Mouse (Mus musculus): Measurements from ENCODE around the gene Tprn. TPM values are rescaled to one million over a fixed set of nuclear protein-coding genes. Genes with fewer than 3 reads are reported as not detected.
"Not testable (repeated sequence)": the region's sequence is repeated elsewhere in the genome, so short reads cannot be mapped to it uniquely, and the experiment has no call there.

Gene Tprn
- polyA plus RNA-seq, 1 experiment from 2014 or later = 4.5 TPM

- peaks cover 13% of the 10 kb centered on the region for H3K4me1 ChIP-seq (ENCODE audit: control insufficient read depth, insufficient read depth, low read length)
- 69% methylated on average over 10 of the region's 12 CpGs for WGBS
- H3K27ac ChIP-seq (ENCODE audit: low read depth, low read length); H3K36me3 ChIP-seq (ENCODE audit: control insufficient read depth, insufficient read depth, low read length); DNase-seq (ENCODE audit: low spot score, missing footprints); ATAC-seq (ENCODE audit: low FRiP score); H3K27me3 ChIP-seq (ENCODE audit: control insufficient read depth, insufficient read depth, low read length); H3K9me3 ChIP-seq (ENCODE audit: control insufficient read depth, low read length): not testable (repeated sequence)
- peak overlapping the region; percentile 85 for H3K4me3 ChIP-seq (ENCODE audit: low read depth, low read length)
- peak overlapping the region; percentile 91 for H3K9ac ChIP-seq (ENCODE audit: low read length)
- H3K4me2 ChIP-seq = peak overlapping the region; percentile 80
Measured at GRCm38 (mm10) chr2:25256443-25257109, 5.8 kb upstream of the Tprn start.

GRCm38 (mm10) chr2:25257250-25257649 is 5.2 kb upstream of the Tprn start:
- peaks cover 13% of the 10 kb centered on the region for H3K4me1 ChIP-seq (ENCODE audit: control insufficient read depth, insufficient read depth, low read length)
- WGBS = 93% methylated on average over 5 of the region's 5 CpGs
- not testable (repeated sequence) for H3K4me2 ChIP-seq; H3K27ac ChIP-seq (ENCODE audit: low read depth, low read length); H3K4me3 ChIP-seq (ENCODE audit: low read depth, low read length); H3K36me3 ChIP-seq (ENCODE audit: control insufficient read depth, insufficient read depth, low read length); DNase-seq (ENCODE audit: low spot score, missing footprints); ATAC-seq (ENCODE audit: low FRiP score); H3K27me3 ChIP-seq (ENCODE audit: control insufficient read depth, insufficient read depth, low read length); H3K9me3 ChIP-seq (ENCODE audit: control insufficient read depth, low read length); H3K9ac ChIP-seq (ENCODE audit: low read length)

GRCm38 (mm10) chr2:25258887-25259286 is 3.5 kb upstream of the Tprn start:
- Histone ChIP-seq H3K9me3 (ENCODE audit: control insufficient read depth, low read length) (no peaks in the 10 kb centered on the region), H3K36me3 (ENCODE audit: control insufficient read depth, insufficient read depth, low read length) (no peaks in the 10 kb centered on the region), H3K27ac (ENCODE audit: low read depth, low read length) (no peak overlapping the region), H3K27me3 (ENCODE audit: control insufficient read depth, insufficient read depth, low read length) (peaks cover 11% of the 10 kb centered on the region), H3K4me1 (ENCODE audit: control insufficient read depth, insufficient read depth, low read length) (peaks cover 20% of the 10 kb centered on the region), H3K9ac (ENCODE audit: low read length) (no peak overlapping the region), H3K4me2 (no peak overlapping the region), H3K4me3 (ENCODE audit: low read depth, low read length) (no peak overlapping the region)
- ATAC-seq (ENCODE audit: low FRiP score) = no peak
- 59% methylated on average over 2 of the region's 2 CpGs for WGBS
- DNase-seq (ENCODE audit: low spot score, missing footprints) = no peak

- Histone ChIP-seq H3K36me3 (ENCODE audit: control insufficient read depth, insufficient read depth, low read length) (no peaks in the 10 kb centered on the region), H3K27ac (ENCODE audit: low read depth, low read length) (no peak overlapping the region), H3K9me3 (ENCODE audit: control insufficient read depth, low read length) (no peaks in the 10 kb centered on the region), H3K4me1 (ENCODE audit: control insufficient read depth, insufficient read depth, low read length) (peaks cover 12% of the 10 kb centered on the region), H3K4me2 (peak overlapping the region; percentile 100), H3K9ac (ENCODE audit: low read length) (peak overlapping the region; percentile 54; the same call in 1 of the 2 replicates), H3K4me3 (ENCODE audit: low read depth, low read length) (peak overlapping the region; percentile 65), H3K27me3 (ENCODE audit: control insufficient read depth, insufficient read depth, low read length) (peaks cover 19% of the 10 kb centered on the region)
- ATAC-seq (ENCODE audit: low FRiP score) (no peak), DNase-seq (ENCODE audit: low spot score, missing footprints) (no peak)
- WGBS = 46% methylated on average over 12 of the region's 12 CpGs
Measured at GRCm38 (mm10) chr2:25261870-25262269, 548 bp upstream of the Tprn start.

- no peaks in the 10 kb centered on the region for H3K9me3 ChIP-seq (ENCODE audit: control insufficient read depth, low read length)
- DNase-seq (ENCODE audit: low spot score, missing footprints) (no peak), ATAC-seq (ENCODE audit: low FRiP score) (no peak; the same call in none of the 2 replicates)
- peak overlapping the region; percentile 100 for H3K4me2 ChIP-seq
- H3K36me3 ChIP-seq (ENCODE audit: control insufficient read depth, insufficient read depth, low read length) = no peaks in the 10 kb centered on the region
- no peak overlapping the region for H3K27ac ChIP-seq (ENCODE audit: low read depth, low read length)
- H3K27me3 ChIP-seq (ENCODE audit: control insufficient read depth, insufficient read depth, low read length) = peaks cover 19% of the 10 kb centered on the region
- peaks cover 12% of the 10 kb centered on the region for H3K4me1 ChIP-seq (ENCODE audit: control insufficient read depth, insufficient read depth, low read length)
- peak overlapping the region; percentile 65 for H3K4me3 ChIP-seq (ENCODE audit: low read depth, low read length)
- under 1% methylated on average over 82 of the region's 82 CpGs for WGBS
- peak overlapping the region; percentile 50 for H3K9ac ChIP-seq (ENCODE audit: low read length)
Measured at GRCm38 (mm10) chr2:25262795-25263622, 591 bp downstream of the Tprn start.

GRCm38 (mm10) chr2:25263623-25264285 is 1.3 kb downstream of the Tprn start:
- Histone ChIP-seq H3K36me3 (ENCODE audit: control insufficient read depth, insufficient read depth, low read length) (no peaks in the 10 kb centered on the region), H3K9me3 (ENCODE audit: control insufficient read depth, low read length) (no peaks in the 10 kb centered on the region), H3K9ac (ENCODE audit: low read length) (peak overlapping the region; percentile 50), H3K27ac (ENCODE audit: low read depth, low read length) (no peak overlapping the region), H3K4me3 (ENCODE audit: low read depth, low read length) (peak overlapping the region; percentile 65), H3K27me3 (ENCODE audit: control insufficient read depth, insufficient read depth, low read length) (peaks cover 19% of the 10 kb centered on the region), H3K4me2 (peak overlapping the region; percentile 100), H3K4me1 (ENCODE audit: control insufficient read depth, insufficient read depth, low read length) (peaks cover 12% of the 10 kb centered on the region)
- ATAC-seq (ENCODE audit: low FRiP score) = no peak
- DNase-seq (ENCODE audit: low spot score, missing footprints) = peak; percentile 79
- WGBS = 21% methylated on average over 12 of the region's 12 CpGs

GRCm38 (mm10) chr2:25264286-25264660 is 1.9 kb downstream of the Tprn start:
- Histone ChIP-seq H3K4me2 (no peak overlapping the region), H3K4me1 (ENCODE audit: control insufficient read depth, insufficient read depth, low read length) (peaks cover 12% of the 10 kb centered on the region), H3K9me3 (ENCODE audit: control insufficient read depth, low read length) (no peaks in the 10 kb centered on the region), H3K27me3 (ENCODE audit: control insufficient read depth, insufficient read depth, low read length) (peaks cover 19% of the 10 kb centered on the region), H3K27ac (ENCODE audit: low read depth, low read length) (no peak overlapping the region), H3K4me3 (ENCODE audit: low read depth, low read length) (no peak overlapping the region), H3K36me3 (ENCODE audit: control insufficient read depth, insufficient read depth, low read length) (peaks cover under 1% of the 10 kb centered on the region; the same call in 1 of the 2 replicates), H3K9ac (ENCODE audit: low read length) (no peak overlapping the region)
- WGBS = 77% methylated on average over 5 of the region's 5 CpGs
- peak; percentile 53 for DNase-seq (ENCODE audit: low spot score, missing footprints)
- ATAC-seq (ENCODE audit: low FRiP score) = no peak

GRCm38 (mm10) chr2:25264851-25265250 is 2.4 kb downstream of the Tprn start:
- WGBS = 78% methylated on average over 3 of the region's 3 CpGs
- Histone ChIP-seq H3K4me2 (no peak overlapping the region), H3K4me1 (ENCODE audit: control insufficient read depth, insufficient read depth, low read length) (peaks cover 12% of the 10 kb centered on the region)

More at GRCm38 (mm10) chr2:25264851-25265250, 2.4 kb downstream of the Tprn start:
- ATAC-seq (ENCODE audit: low FRiP score) (no peak), DNase-seq (ENCODE audit: low spot score, missing footprints) (peak; percentile 54)
- H3K4me3 ChIP-seq (ENCODE audit: low read depth, low read length) = no peak overlapping the region
- H3K27ac ChIP-seq (ENCODE audit: low read depth, low read length) = no peak overlapping the region
- H3K27me3 ChIP-seq (ENCODE audit: control insufficient read depth, insufficient read depth, low read length) = peaks cover 19% of the 10 kb centered on the region
- peaks cover 2% of the 10 kb centered on the region; the same call in 1 of the 2 replicates for H3K36me3 ChIP-seq (ENCODE audit: control insufficient read depth, insufficient read depth, low read length)
- H3K9me3 ChIP-seq (ENCODE audit: control insufficient read depth, low read length) = no peaks in the 10 kb centered on the region
- no peak overlapping the region for H3K9ac ChIP-seq (ENCODE audit: low read length)

All from midbrain, embryonic 11.5 days (tissue).